Mouse (Mus musculus): ENCODE results near the gene Dhrs7. TPM values are rescaled to one million over a fixed set of nuclear protein-coding genes. Genes with fewer than 3 reads are reported as not detected.
"Not testable (repeated sequence)": the region's sequence is repeated elsewhere in the genome, so short reads cannot be mapped to it uniquely, and the experiment has no call there.

Gene Dhrs7
- 14.6 and 14.8 TPM in 2 replicates for polyA plus RNA-seq (2012; rRNA removed)

GRCm38 (mm10) chr12:72664735-72665337 lies at the start of gene Dhrs7:
Dhrs7 (minus strand) TSS chr12:72664909.
- Histone ChIP-seq H3K27me3 (ENCODE audit: control insufficient read depth, insufficient read depth, low read length) (no peaks in the 10 kb centered on the region), H3K27ac (ENCODE audit: insufficient read depth, low read length) (peak within 1 kb of the TSS; percentile 63), H3K4me3 (ENCODE audit: extremely low read depth, insufficient read depth, insufficient read length) (peak within 1 kb of the TSS; percentile 73), H3K4me1 (ENCODE audit: control insufficient read depth, insufficient read depth, insufficient read length) (no peaks in the 10 kb centered on the region), H3K36me3 (ENCODE audit: control insufficient read depth, insufficient read depth, low read length) (no peaks in the 10 kb centered on the region)
- 1% methylated on average over 33 of the region's 33 CpGs for WGBS
- DNase-seq (ENCODE audit: low read depth in 1 of 2, low spot score in 2 of 2) = peak; percentile 43 to 82
- TF ChIP-seq POLR2A (IDR thresholded peaks at IDR 0.05; ENCODE audit: low read depth, low read length) (no peak; the same call in 1 of the 2 replicates), CTCF (IDR thresholded peaks at IDR 0.05; ENCODE audit: extremely low read depth, insufficient read depth, insufficient read length, insufficient replicate concordance) (no peak)

DNA sequence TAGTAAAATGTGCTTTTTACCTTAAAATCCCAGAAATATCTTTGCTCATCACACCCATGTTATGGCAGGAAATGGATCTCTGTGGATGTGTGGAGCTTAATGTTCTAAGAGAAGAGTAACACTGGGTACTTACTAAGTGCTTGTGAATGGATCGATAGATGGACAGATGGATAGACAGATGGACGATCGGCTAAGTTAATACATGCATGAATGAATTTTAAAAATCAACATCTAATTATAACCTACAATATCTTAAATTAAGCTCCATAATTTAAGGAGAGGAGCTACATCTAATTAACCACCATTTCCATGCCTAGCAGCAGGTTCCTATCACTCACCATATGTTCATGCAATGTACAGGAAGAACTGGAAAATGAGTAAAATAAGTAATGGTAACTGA lies 45.3 kb upstream of the Dhrs7 start:
- 93% methylated on average over 3 of the region's 3 CpGs for WGBS
- TF ChIP-seq CTCF (IDR thresholded peaks at IDR 0.05; ENCODE audit: extremely low read depth, insufficient read depth, insufficient read length, insufficient replicate concordance) = no peak
- TF ChIP-seq POLR2A (IDR thresholded peaks at IDR 0.05; ENCODE audit: low read depth, low read length) = no peak
- DNase-seq (ENCODE audit: low read depth in 1 of 2, low spot score in 2 of 2) = no peak
- no peak overlapping the region for H3K27ac ChIP-seq (ENCODE audit: insufficient read depth, low read length)
- H3K36me3 ChIP-seq (ENCODE audit: control insufficient read depth, insufficient read depth, low read length) = no peaks in the 10 kb centered on the region
- H3K4me3 ChIP-seq (ENCODE audit: extremely low read depth, insufficient read depth, insufficient read length) = no peak overlapping the region
- no peaks in the 10 kb centered on the region for H3K4me1 ChIP-seq (ENCODE audit: control insufficient read depth, insufficient read depth, insufficient read length)
- no peaks in the 10 kb centered on the region for H3K27me3 ChIP-seq (ENCODE audit: control insufficient read depth, insufficient read depth, low read length)

DNA sequence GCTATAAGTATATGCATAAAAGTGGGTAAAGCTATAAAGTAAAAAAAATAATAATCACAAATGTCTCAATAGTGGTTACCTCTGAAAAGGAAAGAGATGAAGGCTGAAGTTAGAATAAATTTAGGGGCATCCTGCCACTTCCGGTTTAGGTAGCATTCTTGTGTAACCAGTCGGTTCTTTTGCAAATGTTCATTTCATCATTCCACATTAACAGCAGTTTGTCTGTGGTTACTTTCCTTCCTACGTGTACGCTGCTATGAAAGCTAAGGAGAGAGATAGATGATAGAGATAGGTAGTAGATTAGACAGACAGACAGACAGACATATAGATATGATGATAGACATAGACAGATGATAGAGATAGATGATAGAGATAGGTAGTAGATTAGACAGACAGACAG lies 39.4 kb upstream of the Dhrs7 start:
- WGBS = 42% methylated on average over 4 of the region's 4 CpGs

GRCm38 (mm10) chr12:72700013-72700412 lies 35.3 kb upstream of the Dhrs7 start:
- TF ChIP-seq CTCF (IDR thresholded peaks at IDR 0.05; ENCODE audit: extremely low read depth, insufficient read depth, insufficient read length, insufficient replicate concordance) (no peak), POLR2A (IDR thresholded peaks at IDR 0.05; ENCODE audit: low read depth, low read length) (no peak)
- Histone ChIP-seq H3K36me3 (ENCODE audit: control insufficient read depth, insufficient read depth, low read length) (no peaks in the 10 kb centered on the region), H3K4me3 (ENCODE audit: extremely low read depth, insufficient read depth, insufficient read length) (no peak overlapping the region), H3K4me1 (ENCODE audit: control insufficient read depth, insufficient read depth, insufficient read length) (no peaks in the 10 kb centered on the region), H3K27ac (ENCODE audit: insufficient read depth, low read length) (no peak overlapping the region), H3K27me3 (ENCODE audit: control insufficient read depth, insufficient read depth, low read length) (no peaks in the 10 kb centered on the region)
- DNase-seq (ENCODE audit: low read depth in 1 of 2, low spot score in 2 of 2) = no peak
- 70% methylated on average over 1 of the region's 1 CpGs for WGBS

More for the DNA sequence above, 39.4 kb upstream of the Dhrs7 start:
- DNase-seq (ENCODE audit: low read depth in 1 of 2, low spot score in 2 of 2) = no peak
- no peak overlapping the region for H3K27ac ChIP-seq (ENCODE audit: insufficient read depth, low read length)
- no peaks in the 10 kb centered on the region for H3K4me1 ChIP-seq (ENCODE audit: control insufficient read depth, insufficient read depth, insufficient read length)
- no peaks in the 10 kb centered on the region for H3K27me3 ChIP-seq (ENCODE audit: control insufficient read depth, insufficient read depth, low read length)
- TF ChIP-seq POLR2A (IDR thresholded peaks at IDR 0.05; ENCODE audit: low read depth, low read length) (no peak), CTCF (IDR thresholded peaks at IDR 0.05; ENCODE audit: extremely low read depth, insufficient read depth, insufficient read length, insufficient replicate concordance) (no peak)
- no peaks in the 10 kb centered on the region for H3K36me3 ChIP-seq (ENCODE audit: control insufficient read depth, insufficient read depth, low read length)
- H3K4me3 ChIP-seq (ENCODE audit: extremely low read depth, insufficient read depth, insufficient read length) = no peak overlapping the region

DNA sequence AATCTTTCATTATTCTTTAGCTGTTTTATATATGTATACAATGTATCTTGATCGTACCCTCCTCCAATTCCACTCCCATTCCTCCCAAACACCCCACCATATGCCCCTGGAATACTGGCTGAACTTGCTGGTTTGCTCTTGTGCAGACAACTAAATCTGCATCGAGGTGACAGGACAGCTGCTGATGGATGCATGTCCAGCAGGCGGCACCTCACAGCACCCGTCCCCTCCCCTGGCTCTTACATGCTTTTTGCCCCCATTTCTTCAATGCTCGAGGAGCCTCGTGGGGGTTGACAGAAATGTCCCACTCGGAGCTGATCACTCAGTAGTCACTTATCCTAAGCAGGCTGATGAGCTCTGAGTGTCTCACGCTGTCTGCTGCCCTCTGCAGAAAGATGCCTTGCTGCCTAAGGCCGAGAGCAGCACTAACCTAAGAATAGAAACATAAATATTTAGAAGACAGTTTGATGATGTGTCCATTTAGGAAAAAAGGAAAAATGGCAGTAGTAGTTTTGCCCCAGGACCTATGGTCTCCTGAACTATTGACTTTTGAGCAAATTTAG lies 30.3 kb upstream of the Dhrs7 start:
- Histone ChIP-seq H3K27me3 (ENCODE audit: control insufficient read depth, insufficient read depth, low read length) (no peaks in the 10 kb centered on the region), H3K4me1 (ENCODE audit: control insufficient read depth, insufficient read depth, insufficient read length) (no peaks in the 10 kb centered on the region)
- WGBS = 47% methylated on average over 9 of the region's 9 CpGs

GRCm38 (mm10) chr12:72694438-72694837 lies 29.7 kb upstream of the Dhrs7 start:
- Histone ChIP-seq H3K27ac (ENCODE audit: insufficient read depth, low read length) (no peak overlapping the region), H3K4me3 (ENCODE audit: extremely low read depth, insufficient read depth, insufficient read length) (no peak overlapping the region), H3K36me3 (ENCODE audit: control insufficient read depth, insufficient read depth, low read length) (no peaks in the 10 kb centered on the region), H3K4me1 (ENCODE audit: control insufficient read depth, insufficient read depth, insufficient read length) (no peaks in the 10 kb centered on the region), H3K27me3 (ENCODE audit: control insufficient read depth, insufficient read depth, low read length) (no peaks in the 10 kb centered on the region)
- TF ChIP-seq CTCF (IDR thresholded peaks at IDR 0.05; ENCODE audit: extremely low read depth, insufficient read depth, insufficient read length, insufficient replicate concordance) (no peak), POLR2A (IDR thresholded peaks at IDR 0.05; ENCODE audit: low read depth, low read length) (no peak)
- no peak for DNase-seq (ENCODE audit: low read depth in 1 of 2, low spot score in 2 of 2)
- WGBS = 79% methylated on average over 12 of the region's 12 CpGs

More for the DNA sequence above, 30.3 kb upstream of the Dhrs7 start:
- Histone ChIP-seq H3K36me3 (ENCODE audit: control insufficient read depth, insufficient read depth, low read length) (no peaks in the 10 kb centered on the region), H3K27ac (ENCODE audit: insufficient read depth, low read length) (no peak overlapping the region), H3K4me3 (ENCODE audit: extremely low read depth, insufficient read depth, insufficient read length) (no peak overlapping the region)
- no peak for DNase-seq (ENCODE audit: low read depth in 1 of 2, low spot score in 2 of 2)
- TF ChIP-seq CTCF (IDR thresholded peaks at IDR 0.05; ENCODE audit: extremely low read depth, insufficient read depth, insufficient read length, insufficient replicate concordance) (no peak), POLR2A (IDR thresholded peaks at IDR 0.05; ENCODE audit: low read depth, low read length) (no peak)

DNA sequence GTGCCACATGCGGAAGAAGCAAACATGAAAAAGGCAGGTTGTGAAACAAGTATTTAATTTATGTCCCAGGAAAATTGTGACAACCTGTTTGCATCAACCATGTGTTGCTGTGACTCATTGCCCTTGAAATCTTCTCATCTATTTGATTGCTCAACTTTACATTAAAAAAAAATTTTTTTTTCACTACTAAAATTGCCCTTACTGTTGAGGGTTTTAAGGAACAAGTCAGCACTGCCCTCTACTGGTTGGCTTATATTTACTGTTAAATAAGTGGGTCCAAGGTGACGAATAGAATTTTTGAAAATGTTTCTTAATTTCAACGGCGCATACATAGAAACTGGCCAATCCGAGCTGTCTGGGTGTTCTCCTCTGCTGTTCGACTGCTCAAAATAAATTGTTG lies 29.2 kb upstream of the Dhrs7 start:
- Histone ChIP-seq H3K36me3 (ENCODE audit: control insufficient read depth, insufficient read depth, low read length) (no peaks in the 10 kb centered on the region), H3K27me3 (ENCODE audit: control insufficient read depth, insufficient read depth, low read length) (no peaks in the 10 kb centered on the region), H3K27ac (ENCODE audit: insufficient read depth, low read length) (no peak overlapping the region), H3K4me3 (ENCODE audit: extremely low read depth, insufficient read depth, insufficient read length) (no peak overlapping the region), H3K4me1 (ENCODE audit: control insufficient read depth, insufficient read depth, insufficient read length) (no peaks in the 10 kb centered on the region)
- TF ChIP-seq CTCF (IDR thresholded peaks at IDR 0.05; ENCODE audit: extremely low read depth, insufficient read depth, insufficient read length, insufficient replicate concordance) (no peak), POLR2A (IDR thresholded peaks at IDR 0.05; ENCODE audit: low read depth, low read length) (no peak)
- 29% methylated on average over 6 of the region's 6 CpGs for WGBS
- peak in 1 of 2 experiments; percentile 12 for DNase-seq (ENCODE audit: low read depth in 1 of 2, low spot score in 2 of 2)

GRCm38 (mm10) chr12:72688281-72688680 lies 23.6 kb upstream of the Dhrs7 start:
- WGBS = 85% methylated on average over 2 of the region's 2 CpGs
- not testable (repeated sequence) for H3K4me1 ChIP-seq (ENCODE audit: control insufficient read depth, insufficient read depth, insufficient read length); DNase-seq (ENCODE audit: low read depth in 1 of 2, low spot score in 2 of 2); H3K27me3 ChIP-seq (ENCODE audit: control insufficient read depth, insufficient read depth, low read length); H3K36me3 ChIP-seq (ENCODE audit: control insufficient read depth, insufficient read depth, low read length); H3K4me3 ChIP-seq (ENCODE audit: extremely low read depth, insufficient read depth, insufficient read length); H3K27ac ChIP-seq (ENCODE audit: insufficient read depth, low read length)

GRCm38 (mm10) chr12:72687741-72688140 lies 23.0 kb upstream of the Dhrs7 start:
- not testable (repeated sequence) for H3K4me3 ChIP-seq (ENCODE audit: extremely low read depth, insufficient read depth, insufficient read length); H3K27me3 ChIP-seq (ENCODE audit: control insufficient read depth, insufficient read depth, low read length); DNase-seq (ENCODE audit: low read depth in 1 of 2, low spot score in 2 of 2); H3K4me1 ChIP-seq (ENCODE audit: control insufficient read depth, insufficient read depth, insufficient read length); H3K27ac ChIP-seq (ENCODE audit: insufficient read depth, low read length); H3K36me3 ChIP-seq (ENCODE audit: control insufficient read depth, insufficient read depth, low read length)
- WGBS = 75% methylated on average over 6 of the region's 6 CpGs

DNA sequence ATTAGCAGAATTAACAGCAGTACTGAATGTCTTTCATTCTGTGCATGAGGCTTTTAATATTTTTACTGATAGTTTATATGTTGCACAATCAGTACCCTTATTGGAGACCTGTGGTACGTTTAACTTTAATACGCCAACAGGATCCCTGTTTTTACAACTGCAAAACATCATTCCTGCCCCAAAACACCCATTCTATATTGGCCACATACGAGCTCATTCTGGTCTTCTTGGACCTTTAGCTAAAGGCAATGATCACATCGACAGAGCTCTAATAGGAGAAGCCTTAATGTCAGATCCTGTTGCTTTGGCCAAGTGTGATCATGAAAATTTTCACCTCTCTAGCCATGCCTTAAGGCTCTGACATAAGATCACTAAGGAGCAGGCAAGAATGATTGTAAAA lies 21.9 kb upstream of the Dhrs7 start:
- not testable (repeated sequence) for H3K27ac ChIP-seq (ENCODE audit: insufficient read depth, low read length); H3K4me3 ChIP-seq (ENCODE audit: extremely low read depth, insufficient read depth, insufficient read length); H3K27me3 ChIP-seq (ENCODE audit: control insufficient read depth, insufficient read depth, low read length); DNase-seq (ENCODE audit: low read depth in 1 of 2, low spot score in 2 of 2); H3K4me1 ChIP-seq (ENCODE audit: control insufficient read depth, insufficient read depth, insufficient read length); H3K36me3 ChIP-seq (ENCODE audit: control insufficient read depth, insufficient read depth, low read length)
- 79% methylated on average over 4 of the region's 4 CpGs for WGBS

Measured in spleen, adult 2 months (tissue).